Mouse (Mus musculus): ENCODE data around the gene Hsp90ab1. TPM values are rescaled to one million over a fixed set of nuclear protein-coding genes. Genes with fewer than 3 reads are reported as not detected.

Gene Hsp90ab1
- polyA plus RNA-seq, 1 experiment from 2014 or later, result 577 TPM

- H3K4me2 ChIP-seq, result no peak overlapping the region
- 0 out of 2 replicates have a peak overlapping the region, but pooled peaks have one; percentile 89 for H3K27ac ChIP-seq (replicated peaks)
- H3K36me3 ChIP-seq (replicated peaks), result peaks cover 74% of the 10 kb centered on the region
- H3K9me3 ChIP-seq (replicated peaks), result 0 out of 2 replicates have a peak, but pooled peaks cover 3% of the 10 kb centered on the region
- 94% methylated on average over 3 of the region's 3 CpGs for WGBS (ENCODE audit: insufficient replicate concordance)
- no peak overlapping the region for H3K4me3 ChIP-seq (replicated peaks)
- ATAC-seq (ENCODE audit: insufficient read depth), result no peak
- H3K9ac ChIP-seq, result no peak overlapping the region
- no peaks in the 10 kb centered on the region for H3K27me3 ChIP-seq
- peaks cover 75% of the 10 kb centered on the region for H3K4me1 ChIP-seq (replicated peaks)
Measured at GRCm38 (mm10) chr17:45586449-45586837, 13.4 kb upstream of the Hsp90ab1 start.

GRCm38 (mm10) chr17:45585725-45586448, 12.8 kb upstream of the Hsp90ab1 start:
- Histone ChIP-seq H3K4me1 (replicated peaks) (peaks cover 75% of the 10 kb centered on the region), H3K36me3 (replicated peaks) (peaks cover 68% of the 10 kb centered on the region), H3K9me3 (replicated peaks) (0 out of 2 replicates have a peak, but pooled peaks cover 3% of the 10 kb centered on the region), H3K4me2 (0 out of 2 replicates have a peak overlapping the region, but pooled peaks have one; percentile 25), H3K27ac (replicated peaks) (peak overlapping the region; percentile 89), H3K4me3 (replicated peaks) (no peak overlapping the region), H3K27me3 (no peaks in the 10 kb centered on the region), H3K9ac (no peak overlapping the region)
- no peak for ATAC-seq (ENCODE audit: insufficient read depth)
- WGBS (ENCODE audit: insufficient replicate concordance), result 78% methylated on average over 23 of the region's 23 CpGs

GRCm38 (mm10) chr17:45584939-45585678, 12.0 kb upstream of the Hsp90ab1 start:
- Histone ChIP-seq H3K4me3 (replicated peaks) (no peak overlapping the region), H3K9ac (no peak overlapping the region), H3K36me3 (replicated peaks) (peaks cover 60% of the 10 kb centered on the region), H3K4me1 (replicated peaks) (peaks cover 74% of the 10 kb centered on the region), H3K27me3 (no peaks in the 10 kb centered on the region), H3K4me2 (peak overlapping the region; percentile 25; the same call in 1 of the 2 replicates), H3K27ac (replicated peaks) (peak overlapping the region; percentile 89), H3K9me3 (replicated peaks) (0 out of 2 replicates have a peak, but pooled peaks cover 3% of the 10 kb centered on the region)
- 37% methylated on average over 14 of the region's 14 CpGs for WGBS (ENCODE audit: insufficient replicate concordance)
- peak; percentile 43 for ATAC-seq (ENCODE audit: insufficient read depth)

GRCm38 (mm10) chr17:45584096-45584896, 11.2 kb upstream of the Hsp90ab1 start:
- Histone ChIP-seq H3K27ac (replicated peaks) (peak overlapping the region; percentile 89), H3K4me2 (peak overlapping the region; percentile 25; the same call in 1 of the 2 replicates), H3K9me3 (replicated peaks) (0 out of 2 replicates have a peak, but pooled peaks cover 3% of the 10 kb centered on the region), H3K9ac (no peak overlapping the region), H3K4me1 (replicated peaks) (peaks cover 70% of the 10 kb centered on the region), H3K36me3 (replicated peaks) (peaks cover 52% of the 10 kb centered on the region), H3K4me3 (replicated peaks) (no peak overlapping the region), H3K27me3 (no peaks in the 10 kb centered on the region)
- 54% methylated on average over 12 of the region's 12 CpGs for WGBS (ENCODE audit: insufficient replicate concordance)
- no peak for ATAC-seq (ENCODE audit: insufficient read depth)

GRCm38 (mm10) chr17:45582715-45583355, 9.8 kb upstream of the Hsp90ab1 start:
- Histone ChIP-seq H3K9me3 (replicated peaks) (0 out of 2 replicates have a peak, but pooled peaks cover 3% of the 10 kb centered on the region), H3K4me2 (peak overlapping the region; percentile 56), H3K9ac (no peak overlapping the region), H3K27me3 (no peaks in the 10 kb centered on the region), H3K4me1 (replicated peaks) (peaks cover 77% of the 10 kb centered on the region), H3K4me3 (replicated peaks) (no peak overlapping the region), H3K27ac (replicated peaks) (peak overlapping the region; percentile 89), H3K36me3 (replicated peaks) (peaks cover 38% of the 10 kb centered on the region)
- WGBS (ENCODE audit: insufficient replicate concordance), result 39% methylated on average over 6 of the region's 6 CpGs
- peak; percentile 42 for ATAC-seq (ENCODE audit: insufficient read depth)

- Histone ChIP-seq H3K36me3 (replicated peaks) (peaks cover 31% of the 10 kb centered on the region), H3K9ac (peak overlapping the region; percentile 34), H3K9me3 (replicated peaks) (0 out of 2 replicates have a peak, but pooled peaks cover 3% of the 10 kb centered on the region), H3K27me3 (no peaks in the 10 kb centered on the region), H3K4me3 (replicated peaks) (no peak overlapping the region), H3K27ac (replicated peaks) (peak overlapping the region; percentile 89), H3K4me1 (replicated peaks) (peaks cover 78% of the 10 kb centered on the region), H3K4me2 (peak overlapping the region; percentile 56)
- 36% methylated on average over 6 of the region's 6 CpGs for WGBS (ENCODE audit: insufficient replicate concordance)
- ATAC-seq (ENCODE audit: insufficient read depth), result peak; percentile 69
Measured at GRCm38 (mm10) chr17:45582188-45582587, 9.1 kb upstream of the Hsp90ab1 start.

GRCm38 (mm10) chr17:45581567-45581983, 8.5 kb upstream of the Hsp90ab1 start:
- peaks cover 78% of the 10 kb centered on the region for H3K4me1 ChIP-seq (replicated peaks)
- peak; percentile 13; the same call in 1 of the 2 replicates for ATAC-seq (ENCODE audit: insufficient read depth)
- H3K4me2 ChIP-seq, result peak overlapping the region; percentile 56

GRCm38 (mm10) chr17:45580958-45581477, 7.9 kb upstream of the Hsp90ab1 start:
- Histone ChIP-seq H3K4me2 (no peak overlapping the region), H3K4me3 (replicated peaks) (no peak overlapping the region), H3K4me1 (replicated peaks) (peaks cover 74% of the 10 kb centered on the region), H3K9ac (no peak overlapping the region; the same call in 1 of the 2 replicates), H3K9me3 (replicated peaks) (no peaks in the 10 kb centered on the region), H3K27ac (replicated peaks) (peak overlapping the region; percentile 89), H3K27me3 (no peaks in the 10 kb centered on the region), H3K36me3 (replicated peaks) (peaks cover 20% of the 10 kb centered on the region)
- ATAC-seq (ENCODE audit: insufficient read depth), result no peak
- WGBS (ENCODE audit: insufficient replicate concordance), result 41% methylated on average over 12 of the region's 12 CpGs

More at GRCm38 (mm10) chr17:45581567-45581983, 8.5 kb upstream of the Hsp90ab1 start:
- Histone ChIP-seq H3K36me3 (replicated peaks) (peaks cover 25% of the 10 kb centered on the region), H3K27ac (replicated peaks) (peak overlapping the region; percentile 89), H3K27me3 (no peaks in the 10 kb centered on the region), H3K4me3 (replicated peaks) (no peak overlapping the region), H3K9me3 (replicated peaks) (0 out of 2 replicates have a peak, but pooled peaks cover 3% of the 10 kb centered on the region), H3K9ac (peak overlapping the region; percentile 34; the same call in 1 of the 2 replicates)
- WGBS (ENCODE audit: insufficient replicate concordance), result 4% methylated on average over 2 of the region's 2 CpGs

- WGBS (ENCODE audit: insufficient replicate concordance), result 60% methylated on average over 4 of the region's 4 CpGs
- H3K36me3 ChIP-seq (replicated peaks), result peaks cover 5% of the 10 kb centered on the region
- no peak overlapping the region for H3K4me2 ChIP-seq
- no peak for ATAC-seq (ENCODE audit: insufficient read depth)
- no peak overlapping the region for H3K4me3 ChIP-seq (replicated peaks)
- peaks cover 74% of the 10 kb centered on the region for H3K4me1 ChIP-seq (replicated peaks)
- no peak overlapping the region for H3K27ac ChIP-seq (replicated peaks)
- no peak overlapping the region for H3K9ac ChIP-seq
- no peaks in the 10 kb centered on the region for H3K27me3 ChIP-seq
- no peaks in the 10 kb centered on the region for H3K9me3 ChIP-seq (replicated peaks)
Measured at GRCm38 (mm10) chr17:45579554-45579953, 6.5 kb upstream of the Hsp90ab1 start.

- Histone ChIP-seq H3K4me1 (replicated peaks) (peaks cover 74% of the 10 kb centered on the region), H3K27ac (replicated peaks) (no peak overlapping the region), H3K9ac (no peak overlapping the region), H3K4me2 (no peak overlapping the region), H3K36me3 (replicated peaks) (no peaks in the 10 kb centered on the region), H3K27me3 (no peaks in the 10 kb centered on the region), H3K9me3 (replicated peaks) (no peaks in the 10 kb centered on the region), H3K4me3 (replicated peaks) (no peak overlapping the region)
- 50% methylated on average over 7 of the region's 7 CpGs for WGBS (ENCODE audit: insufficient replicate concordance)
- ATAC-seq (ENCODE audit: insufficient read depth), result no peak
Measured at GRCm38 (mm10) chr17:45578843-45579242, 5.8 kb upstream of the Hsp90ab1 start.

All from liver, embryonic 15.5 days (tissue).